Mouse (Mus musculus): ENCODE measurements around the gene Pum3. TPM values are rescaled to one million over a fixed set of nuclear protein-coding genes. Genes with fewer than 3 reads are reported as not detected.

Pum3 gene
- 52.4 and 72.4 TPM in 2 replicates for polyA plus RNA-seq (2011; ENCODE audit: insufficient read depth, insufficient read length, low replicate concordance, missing spikeins)

- under 1% methylated on average over 40 of the region's 40 CpGs for WGBS
- TF ChIP-seq POLR2A (IDR thresholded peaks at IDR 0.05; ENCODE audit: borderline replicate concordance, control insufficient read depth, low read depth, low read length), result peak; percentile 54
- no peak for TF ChIP-seq CTCF (IDR thresholded peaks at IDR 0.05; ENCODE audit: control insufficient read depth, insufficient read depth, low read length)
- peak within 1 kb of the TSS; percentile 78 for H3K4me3 ChIP-seq (replicated peaks; ENCODE audit: control insufficient read depth, low read depth, low read length)
- peak within 1 kb of the TSS; percentile 36 for H3K27ac ChIP-seq (ENCODE audit: control insufficient read depth, insufficient read depth, low read depth, low read length, poor library complexity)
- H3K4me1 ChIP-seq (ENCODE audit: control insufficient read depth, insufficient read depth, low read length), result peaks cover 1% of the 10 kb centered on the region; the same call in 1 of the 2 replicates
Measured at GRCm38 (mm10) chr19:27429745-27430251, at the start of gene Pum3. Gene Pum3, minus strand, starts transcription at chr19:27429825.

GRCm38 (mm10) chr19:27466691-27467090, 37.1 kb upstream of the Pum3 start:
- no peak overlapping the region for H3K27ac ChIP-seq (ENCODE audit: control insufficient read depth, insufficient read depth, low read depth, low read length, poor library complexity)
- no peak for TF ChIP-seq CTCF (IDR thresholded peaks at IDR 0.05; ENCODE audit: control insufficient read depth, insufficient read depth, low read length)
- TF ChIP-seq POLR2A (IDR thresholded peaks at IDR 0.05; ENCODE audit: borderline replicate concordance, control insufficient read depth, low read depth, low read length), result no peak
- no peak overlapping the region for H3K4me3 ChIP-seq (replicated peaks; ENCODE audit: control insufficient read depth, low read depth, low read length)
- H3K4me1 ChIP-seq (ENCODE audit: control insufficient read depth, insufficient read depth, low read length), result no peaks in the 10 kb centered on the region
- 78% methylated on average over 4 of the region's 4 CpGs for WGBS

GRCm38 (mm10) chr19:27462656-27463055, 33.0 kb upstream of the Pum3 start:
- Histone ChIP-seq H3K4me1 (ENCODE audit: control insufficient read depth, insufficient read depth, low read length) (no peaks in the 10 kb centered on the region), H3K4me3 (replicated peaks; ENCODE audit: control insufficient read depth, low read depth, low read length) (no peak overlapping the region), H3K27ac (ENCODE audit: control insufficient read depth, insufficient read depth, low read depth, low read length, poor library complexity) (no peak overlapping the region)
- WGBS, result 54% methylated on average over 4 of the region's 4 CpGs
- TF ChIP-seq CTCF (IDR thresholded peaks at IDR 0.05; ENCODE audit: control insufficient read depth, insufficient read depth, low read length) (no peak), POLR2A (IDR thresholded peaks at IDR 0.05; ENCODE audit: borderline replicate concordance, control insufficient read depth, low read depth, low read length) (no peak)

GRCm38 (mm10) chr19:27450458-27450857, 20.8 kb upstream of the Pum3 start:
- WGBS, result 45% methylated on average over 4 of the region's 4 CpGs
- Histone ChIP-seq H3K4me3 (replicated peaks; ENCODE audit: control insufficient read depth, low read depth, low read length) (no peak overlapping the region), H3K4me1 (ENCODE audit: control insufficient read depth, insufficient read depth, low read length) (no peaks in the 10 kb centered on the region), H3K27ac (ENCODE audit: control insufficient read depth, insufficient read depth, low read depth, low read length, poor library complexity) (no peak overlapping the region)
- TF ChIP-seq POLR2A (IDR thresholded peaks at IDR 0.05; ENCODE audit: borderline replicate concordance, control insufficient read depth, low read depth, low read length) (no peak), CTCF (IDR thresholded peaks at IDR 0.05; ENCODE audit: control insufficient read depth, insufficient read depth, low read length) (peak; percentile 67)

- 42% methylated on average over 7 of the region's 7 CpGs for WGBS
- TF ChIP-seq POLR2A (IDR thresholded peaks at IDR 0.05; ENCODE audit: borderline replicate concordance, control insufficient read depth, low read depth, low read length) (no peak), CTCF (IDR thresholded peaks at IDR 0.05; ENCODE audit: control insufficient read depth, insufficient read depth, low read length) (no peak)
- Histone ChIP-seq H3K4me1 (ENCODE audit: control insufficient read depth, insufficient read depth, low read length) (no peaks in the 10 kb centered on the region), H3K27ac (ENCODE audit: control insufficient read depth, insufficient read depth, low read depth, low read length, poor library complexity) (no peak overlapping the region), H3K4me3 (replicated peaks; ENCODE audit: control insufficient read depth, low read depth, low read length) (no peak overlapping the region)
Measured at GRCm38 (mm10) chr19:27447515-27447914, 17.9 kb upstream of the Pum3 start.

GRCm38 (mm10) chr19:27441106-27441505, 11.5 kb upstream of the Pum3 start:
- WGBS, result 83% methylated on average over 5 of the region's 5 CpGs
- TF ChIP-seq POLR2A (IDR thresholded peaks at IDR 0.05; ENCODE audit: borderline replicate concordance, control insufficient read depth, low read depth, low read length) (no peak), CTCF (IDR thresholded peaks at IDR 0.05; ENCODE audit: control insufficient read depth, insufficient read depth, low read length) (no peak)
- Histone ChIP-seq H3K27ac (ENCODE audit: control insufficient read depth, insufficient read depth, low read depth, low read length, poor library complexity) (no peak overlapping the region), H3K4me3 (replicated peaks; ENCODE audit: control insufficient read depth, low read depth, low read length) (no peak overlapping the region), H3K4me1 (ENCODE audit: control insufficient read depth, insufficient read depth, low read length) (no peaks in the 10 kb centered on the region)

GRCm38 (mm10) chr19:27437982-27438652, 8.5 kb upstream of the Pum3 start:
- 18% methylated on average over 10 of the region's 10 CpGs for WGBS
- Histone ChIP-seq H3K4me3 (replicated peaks; ENCODE audit: control insufficient read depth, low read depth, low read length) (peak overlapping the region; percentile 65), H3K4me1 (ENCODE audit: control insufficient read depth, insufficient read depth, low read length) (no peaks in the 10 kb centered on the region), H3K27ac (ENCODE audit: control insufficient read depth, insufficient read depth, low read depth, low read length, poor library complexity) (no peak overlapping the region)
- no peak for TF ChIP-seq POLR2A (IDR thresholded peaks at IDR 0.05; ENCODE audit: borderline replicate concordance, control insufficient read depth, low read depth, low read length)
- no peak for TF ChIP-seq CTCF (IDR thresholded peaks at IDR 0.05; ENCODE audit: control insufficient read depth, insufficient read depth, low read length)

GRCm38 (mm10) chr19:27430406-27430805, 781 bp upstream of the Pum3 start:
- TF ChIP-seq POLR2A (IDR thresholded peaks at IDR 0.05; ENCODE audit: borderline replicate concordance, control insufficient read depth, low read depth, low read length) (no peak), CTCF (IDR thresholded peaks at IDR 0.05; ENCODE audit: control insufficient read depth, insufficient read depth, low read length) (no peak)

More at GRCm38 (mm10) chr19:27430406-27430805, 781 bp upstream of the Pum3 start:
- Histone ChIP-seq H3K27ac (ENCODE audit: control insufficient read depth, insufficient read depth, low read depth, low read length, poor library complexity) (peak overlapping the region; percentile 4; the same call in 1 of the 2 replicates), H3K4me3 (replicated peaks; ENCODE audit: control insufficient read depth, low read depth, low read length) (peak overlapping the region; percentile 78), H3K4me1 (ENCODE audit: control insufficient read depth, insufficient read depth, low read length) (no peaks in the 10 kb centered on the region)
- WGBS, result under 1% methylated on average over 10 of the region's 10 CpGs

Measured in bone marrow, adult 2 months (tissue).